12 mouse cellular contexts compared by ENCODE assay signal in genomic region chr4:130055160-130056010, GRCm38 (mm10). TPM values are rescaled to one million over a fixed set of nuclear protein-coding genes. Genes with fewer than 3 reads are reported as not detected.
DNase-seq lines count a peak whose midpoint lies in the region; ATAC-seq and TF ChIP-seq lines count a peak whose summit lies in the region.
"Had no signal": no experiment of that assay in that cellular context is flagged by ENCODE, and none has a peak within 500 bp of the region (broad histone marks: within the 10 kb centered on the region; RNA-seq: fewer than 3 reads in every experiment).

No protein-coding gene starts in this region.

- H3K27ac ChIP-seq in kidney, embryonic 15.5 days, result 0 out of 2 replicates have a peak overlapping the region, but pooled peaks have one; percentile 24
- H3K27ac ChIP-seq in embryonic facial prominence, embryonic 13.5 days, result peak overlapping the region; percentile 74; the same call in 1 of the 2 replicates
- no peak overlapping the region for H3K27ac ChIP-seq in intestine, embryonic 14.5 days (ENCODE audit: low read depth)
- H3K27ac ChIP-seq in midbrain, postnatal 0 days (ENCODE audit: low read depth, low read length), result peak overlapping the region; percentile 71

- no peak overlapping the region for H3K4me2 ChIP-seq in kidney, embryonic 15.5 days
- no peak overlapping the region for H3K4me2 ChIP-seq in embryonic facial prominence, embryonic 13.5 days
- H3K4me2 ChIP-seq in intestine, embryonic 14.5 days (ENCODE audit: low read length), result no peak overlapping the region
- no peak overlapping the region for H3K4me2 ChIP-seq in midbrain, postnatal 0 days (ENCODE audit: low read depth, low read length, poor library complexity, severe bottlenecking)
- H3K4me2 ChIP-seq: heart, embryonic 12.5 days had no signal

- no peaks in the 10 kb centered on the region; the same call in 1 of the 2 replicates for H3K9me3 ChIP-seq in kidney, embryonic 15.5 days (replicated peaks)
- H3K9me3 ChIP-seq in embryonic facial prominence, embryonic 13.5 days, result no peaks in the 10 kb centered on the region
- H3K9me3 ChIP-seq in intestine, embryonic 14.5 days (ENCODE audit: control insufficient read depth, low read length), result peaks cover 3% of the 10 kb centered on the region; the same call in 1 of the 2 replicates
- no peaks in the 10 kb centered on the region for H3K9me3 ChIP-seq in midbrain, postnatal 0 days (ENCODE audit: low read length)
- H3K9me3 ChIP-seq: heart, embryonic 12.5 days had no signal

- ATAC-seq in kidney, embryonic 15.5 days (replicated peaks; ENCODE audit: low FRiP score), result no peak
- no peak for ATAC-seq in embryonic facial prominence, embryonic 13.5 days (ENCODE audit: insufficient number of reproducible peaks, insufficient read depth, low FRiP score, low TSS enrichment, low read depth)
- peak; percentile 18; the same call in 1 of the 2 replicates for ATAC-seq in intestine, embryonic 14.5 days (replicated peaks; ENCODE audit: low FRiP score, low TSS enrichment, low read depth)
- peak; percentile 51 for ATAC-seq in midbrain, postnatal 0 days (ENCODE audit: low FRiP score)
- ATAC-seq in granulocyte monocyte progenitor cell, adult 5-6 weeks (replicated peaks; ENCODE audit: poor library complexity, severe bottlenecking), result no peak
- ATAC-seq: Patski had no signal

- TF ChIP-seq CTCF in midbrain, postnatal 0 days (IDR thresholded peaks at IDR 0.05), result no peak

- WGBS in kidney, embryonic 15.5 days, result 73% methylated on average over 14 of the region's 14 CpGs
- 79% methylated on average over 14 of the region's 14 CpGs for WGBS in embryonic facial prominence, embryonic 13.5 days
- 74% methylated on average over 14 of the region's 14 CpGs for WGBS in intestine, embryonic 14.5 days
- 77% methylated on average over 14 of the region's 14 CpGs for WGBS in midbrain, postnatal 0 days

- peaks cover 4% of the 10 kb centered on the region; the same call in 1 of the 2 replicates for H3K36me3 ChIP-seq in kidney, embryonic 15.5 days
- peaks cover 78% of the 10 kb centered on the region for H3K36me3 ChIP-seq in embryonic facial prominence, embryonic 13.5 days
- H3K36me3 ChIP-seq in intestine, embryonic 14.5 days (ENCODE audit: control insufficient read depth, insufficient read depth, low read length), result peaks cover 57% of the 10 kb centered on the region
- no peaks in the 10 kb centered on the region for H3K36me3 ChIP-seq in midbrain, postnatal 0 days (ENCODE audit: insufficient read depth, low read length)
- H3K36me3 ChIP-seq: heart, embryonic 12.5 days had no signal

- no peak overlapping the region for H3K4me3 ChIP-seq in kidney, embryonic 15.5 days (replicated peaks)
- no peak overlapping the region for H3K4me3 ChIP-seq in embryonic facial prominence, embryonic 13.5 days
- no peak overlapping the region for H3K4me3 ChIP-seq in intestine, embryonic 14.5 days (ENCODE audit: low read depth, low read length)
- H3K4me3 ChIP-seq in midbrain, postnatal 0 days (ENCODE audit: low read depth, low read length), result no peak overlapping the region
- H3K4me3 ChIP-seq: heart, embryonic 12.5 days had no signal

- H3K9ac ChIP-seq in kidney, embryonic 15.5 days, result no peak overlapping the region
- H3K9ac ChIP-seq in embryonic facial prominence, embryonic 13.5 days, result no peak overlapping the region
- H3K9ac ChIP-seq in intestine, embryonic 14.5 days (ENCODE audit: low read length), result no peak overlapping the region
- H3K9ac ChIP-seq in midbrain, postnatal 0 days (replicated peaks; ENCODE audit: low read length, poor library complexity, severe bottlenecking), result no peak overlapping the region
- H3K9ac ChIP-seq: heart, embryonic 12.5 days had no signal

- no peak for DNase-seq in kidney, adult 18-20 months
- DNase-seq in intestine, embryonic 14.5 days (ENCODE audit: low spot score), result no peak
- DNase-seq in midbrain, postnatal 0 days (ENCODE audit: low spot score), result peak; percentile 53
- no peak for DNase-seq in thymus, postnatal 36 days
- no peak for DNase-seq in embryo, embryonic 9.5 days (ENCODE audit: extremely low spot score)
- DNase-seq: cerebellum, adult 9-11 months; lung, postnatal 10 days had no signal

- H3K27me3 ChIP-seq in kidney, embryonic 15.5 days, result no peaks in the 10 kb centered on the region
- no peaks in the 10 kb centered on the region for H3K27me3 ChIP-seq in embryonic facial prominence, embryonic 13.5 days
- no peaks in the 10 kb centered on the region for H3K27me3 ChIP-seq in intestine, embryonic 14.5 days (replicated peaks; ENCODE audit: control insufficient read depth, insufficient read depth, low read length)
- H3K27me3 ChIP-seq in midbrain, postnatal 0 days (ENCODE audit: insufficient read depth, low read length), result no peaks in the 10 kb centered on the region
- H3K27me3 ChIP-seq: Patski had no signal

- peaks cover 15% of the 10 kb centered on the region for H3K4me1 ChIP-seq in kidney, embryonic 15.5 days
- peaks cover 22% of the 10 kb centered on the region for H3K4me1 ChIP-seq in embryonic facial prominence, embryonic 13.5 days
- peaks cover 9% of the 10 kb centered on the region for H3K4me1 ChIP-seq in intestine, embryonic 14.5 days (replicated peaks; ENCODE audit: control insufficient read depth, insufficient read depth, low read length)
- peaks cover 10% of the 10 kb centered on the region; the same call in 1 of the 2 replicates for H3K4me1 ChIP-seq in midbrain, postnatal 0 days (ENCODE audit: insufficient read depth, low read length)

RNA-seq across cellular contexts. Expression of gene Col16a1, which starts 7.7 kb away (rescaled TPM):
- polyA plus RNA-seq in kidney, embryonic 15.5 days (2015; fragmentation: Nextera tagmentation; extraction: Ambion mirVana), result 42.7 and 57.4 TPM in 2 replicates
- polyA plus RNA-seq in embryonic facial prominence, embryonic 13.5 days (2015; fragmentation: Nextera tagmentation; extraction: Ambion mirVana), result 75.9 and 77.3 TPM in 2 replicates
- polyA plus RNA-seq in intestine, embryonic 14.5 days (2014; fragmentation: Nextera tagmentation; extraction: Ambion mirVana), result 55.1 and 56.9 TPM in 2 replicates
- total RNA-seq in midbrain, postnatal 0 days (2014; rRNA removed), result 31.1 and 43.9 TPM in 2 replicates
- 12.5 and 13.8 TPM in 2 replicates for polyA plus RNA-seq in midbrain, postnatal 0 days (2015; fragmentation: Nextera tagmentation; extraction: Ambion mirVana)
- 0.21 TPM in 1 of 2 replicates, not detected in the other for total RNA-seq in granulocyte monocyte progenitor cell, adult 5-6 weeks (2014; fragmentation: Nextera tagmentation)
- total RNA-seq in granulocyte monocyte progenitor cell, adult 5-6 weeks (2017), result 0.52 and 1.9 TPM in 2 replicates

RNA-seq across cellular contexts. Expression of gene Pef1, which starts 47.0 kb away (rescaled TPM):
- polyA plus RNA-seq in kidney, embryonic 15.5 days (2015; fragmentation: Nextera tagmentation; extraction: Ambion mirVana), result 68.9 and 75.1 TPM in 2 replicates
- polyA plus RNA-seq in embryonic facial prominence, embryonic 13.5 days (2015; fragmentation: Nextera tagmentation; extraction: Ambion mirVana), result 66.5 and 66.9 TPM in 2 replicates
- polyA plus RNA-seq in intestine, embryonic 14.5 days (2014; fragmentation: Nextera tagmentation; extraction: Ambion mirVana), result 70.4 and 74.5 TPM in 2 replicates
- 49.8 and 61.5 TPM in 2 replicates for total RNA-seq in midbrain, postnatal 0 days (2014; rRNA removed)
- 59.5 and 67.3 TPM in 2 replicates for polyA plus RNA-seq in midbrain, postnatal 0 days (2015; fragmentation: Nextera tagmentation; extraction: Ambion mirVana)
- 22.7 and 60.5 TPM in 2 replicates for total RNA-seq in granulocyte monocyte progenitor cell, adult 5-6 weeks (2014; fragmentation: Nextera tagmentation)
- total RNA-seq in granulocyte monocyte progenitor cell, adult 5-6 weeks (2017), result 10.4 and 12.4 TPM in 2 replicates

Comparison
In these comparisons a context has a peak if more than half of its experiments do, and no peak if none do; other contexts are left out.
1. ATAC-seq: peak in intestine, embryonic 14.5 days (single experiment) and midbrain, postnatal 0 days (single experiment); none in kidney, embryonic 15.5 days (single experiment), embryonic facial prominence, embryonic 13.5 days (single experiment) and granulocyte monocyte progenitor cell, adult 5-6 weeks (single experiment).